Comparison of ENCODE assay signal across 19 mouse cellular contexts in genomic region chr15:85690058-85690457, GRCm38 (mm10). TPM values are rescaled to one million over a fixed set of nuclear protein-coding genes. Genes with fewer than 3 reads are reported as not detected.
DNase-seq lines count a peak whose midpoint lies in the region; ATAC-seq and TF ChIP-seq lines count a peak whose summit lies in the region.
"Had no signal": no experiment of that assay in that cellular context is flagged by ENCODE, and none has a peak within 500 bp of the region (broad histone marks: within the 10 kb centered on the region; RNA-seq: fewer than 3 reads in every experiment).

No protein-coding gene starts in this region.

- ATAC-seq in forebrain, embryonic 15.5 days (replicated peaks): no peak
- ATAC-seq: Patski had no signal

- H3K4me3 ChIP-seq in forebrain, embryonic 15.5 days: no peak overlapping the region
- no peak overlapping the region for H3K4me3 ChIP-seq in forebrain, embryonic 10.5 days
- H3K4me3 ChIP-seq in layer of hippocampus, adult 2 months: no peak overlapping the region
- H3K4me3 ChIP-seq in olfactory bulb, adult 2 months (ENCODE audit: insufficient read depth, low read depth, low read length): no peak overlapping the region
- H3K4me3 ChIP-seq: embryonic facial prominence, embryonic 15.5 days; heart, embryonic 15.5 days had no signal

- H3K9ac ChIP-seq in forebrain, embryonic 15.5 days (replicated peaks): no peak overlapping the region
- H3K9ac ChIP-seq: embryonic facial prominence, embryonic 15.5 days; heart, embryonic 15.5 days had no signal

- 0 out of 2 replicates have a peak overlapping the region, but pooled peaks have one; percentile 29 for H3K27ac ChIP-seq in forebrain, embryonic 15.5 days (replicated peaks)
- no peak overlapping the region for H3K27ac ChIP-seq in forebrain, embryonic 10.5 days
- H3K27ac ChIP-seq in layer of hippocampus, adult 2 months: peak overlapping the region; percentile 100
- H3K27ac ChIP-seq in olfactory bulb, adult 2 months (ENCODE audit: insufficient read depth, low read depth, low read length): peak overlapping the region; percentile 27; the same call in 1 of the 2 replicates
- H3K27ac ChIP-seq: embryonic facial prominence, embryonic 15.5 days; heart, embryonic 15.5 days had no signal

- no peak for TF ChIP-seq POLR2A in olfactory bulb, adult 2 months (IDR thresholded peaks at IDR 0.05; ENCODE audit: insufficient read depth, low read depth, low read length)

- TF ChIP-seq CTCF in layer of hippocampus, adult 2 months (conservative IDR thresholded peaks at IDR 0.05): no peak
- TF ChIP-seq CTCF in olfactory bulb, adult 2 months (IDR thresholded peaks at IDR 0.05; ENCODE audit: insufficient read depth, low read depth, low read length): no peak

- peaks cover 63% of the 10 kb centered on the region for H3K36me3 ChIP-seq in forebrain, embryonic 15.5 days
- H3K36me3 ChIP-seq in forebrain, embryonic 10.5 days (replicated peaks): no peaks in the 10 kb centered on the region

- no peaks in the 10 kb centered on the region for H3K9me3 ChIP-seq in forebrain, embryonic 15.5 days
- H3K9me3 ChIP-seq in forebrain, embryonic 10.5 days: no peaks in the 10 kb centered on the region
- H3K9me3 ChIP-seq: embryonic facial prominence, embryonic 15.5 days; heart, embryonic 15.5 days had no signal

- no peak overlapping the region for H3K4me2 ChIP-seq in forebrain, embryonic 15.5 days (replicated peaks)
- H3K4me2 ChIP-seq: embryonic facial prominence, embryonic 15.5 days; heart, embryonic 15.5 days had no signal

- no peaks in the 10 kb centered on the region for H3K27me3 ChIP-seq in forebrain, embryonic 15.5 days
- H3K27me3 ChIP-seq in forebrain, embryonic 10.5 days (ENCODE audit: poor library complexity, severe bottlenecking): peaks cover 95% of the 10 kb centered on the region
- H3K27me3 ChIP-seq: embryonic facial prominence, embryonic 15.5 days; heart, embryonic 15.5 days; Patski had no signal

- peak; percentile 65 for DNase-seq in cerebellum, adult 11-12 months
- no peak for DNase-seq in cerebellum, adult 9-11 months
- no peak for DNase-seq in forebrain, embryonic 10.5 days (ENCODE audit: extremely low spot score, low spot score)
- no peak for DNase-seq in layer of hippocampus, adult 2 months (ENCODE audit: low spot score in 2 of 2)
- no peak for DNase-seq in layer of hippocampus, postnatal 25 days (ENCODE audit: extremely low spot score in 1 of 2, low spot score in 1 of 2)
- DNase-seq: adrenal gland, postnatal 10 days; heart, postnatal 36 days; kidney, adult 11 months; midbrain, embryonic 14.5 days; right cerebral cortex, adult 18-20 months; right cerebral cortex, postnatal 4 days; thymus, postnatal 14 days had no signal

- WGBS in forebrain, embryonic 15.5 days: 75% methylated on average over 6 of the region's 6 CpGs
- 92% methylated on average over 6 of the region's 6 CpGs for WGBS in forebrain, embryonic 10.5 days
- WGBS in olfactory bulb, adult 2 months: 13% methylated on average over 6 of the region's 6 CpGs

- H3K4me1 ChIP-seq in forebrain, embryonic 15.5 days: peaks cover 41% of the 10 kb centered on the region
- H3K4me1 ChIP-seq in forebrain, embryonic 10.5 days: peaks cover 10% of the 10 kb centered on the region
- peaks cover 72% of the 10 kb centered on the region for H3K4me1 ChIP-seq in olfactory bulb, adult 2 months (ENCODE audit: control insufficient read depth, insufficient read depth, low read length)

RNA-seq across cellular contexts. Expression of gene Ppara, which starts 44.7 kb away (rescaled TPM):
- 1.4 and 1.5 TPM in 2 replicates for polyA plus RNA-seq in forebrain, embryonic 15.5 days (2015; fragmentation: Nextera tagmentation; extraction: Ambion mirVana)
- 0.11 and 0.20 TPM in 2 replicates for polyA plus RNA-seq in forebrain, embryonic 10.5 days (2016; fragmentation: Nextera tagmentation; extraction: Ambion mirVana)
- total RNA-seq in layer of hippocampus, adult 2 months (2021): 1 to 10 TPM; 3.1 to 3.9 TPM
- total RNA-seq in layer of hippocampus, postnatal 25 days (2021): 1 to 10 TPM; 3.1 to 3.3 TPM
- not detected in 2 replicates for polyA plus RNA-seq in olfactory bulb, adult 2 months (2012; ENCODE audit: insufficient read depth, insufficient read length, low replicate concordance, missing spikeins)
- total RNA-seq: common myeloid progenitor, adult 5-6 weeks; megakaryocyte-erythroid progenitor cell, adult 5-6 weeks had no signal
